Comparison of ENCODE assay signal across 15 mouse cellular contexts in genomic region chr4:136095490-136096105, GRCm38 (mm10). TPM values are rescaled to one million over a fixed set of nuclear protein-coding genes. Genes with fewer than 3 reads are reported as not detected.
DNase-seq lines count a peak whose midpoint lies in the region; ATAC-seq lines count a peak whose summit lies in the region.
"Had no signal": no experiment of that assay in that cellular context is flagged by ENCODE, and none has a peak within 500 bp of the region (broad histone marks: within the 10 kb centered on the region; RNA-seq: fewer than 3 reads in every experiment).

No protein-coding gene starts in this region.

- DNase-seq in kidney, postnatal 10 days = no peak
- DNase-seq in CD4-positive, CD25-positive, alpha-beta regulatory T cell, adult 2 months (ENCODE audit: low read depth, low spot score) = peak; percentile 78
- DNase-seq in right cerebral cortex, adult 18-20 months = no peak
- DNase-seq in frontal cortex, postnatal 36 days (ENCODE audit: low spot score in 2 of 2) = no peak
- no peak for DNase-seq in adrenal gland, adult 18-20 months (ENCODE audit: low spot score in 2 of 2)
- DNase-seq: adrenal gland, postnatal 25 days; lung, adult 2 months had no signal

- 74% methylated on average over 9 of the region's 9 CpGs for WGBS in kidney, embryonic 16.5 days
- 81% methylated on average over 9 of the region's 9 CpGs for WGBS in hindbrain, embryonic 16.5 days
- WGBS in stomach, embryonic 15.5 days = 73% methylated on average over 9 of the region's 9 CpGs

- H3K9me3 ChIP-seq in kidney, embryonic 16.5 days (ENCODE audit: low read length) = peaks cover 4% of the 10 kb centered on the region; the same call in 1 of the 2 replicates
- H3K9me3 ChIP-seq in hindbrain, embryonic 16.5 days (ENCODE audit: control insufficient read depth, low read length) = 0 out of 2 replicates have a peak, but pooled peaks cover 2% of the 10 kb centered on the region
- H3K9me3 ChIP-seq in stomach, embryonic 15.5 days = no peaks in the 10 kb centered on the region
- H3K9me3 ChIP-seq: embryonic facial prominence, embryonic 15.5 days; heart, embryonic 15.5 days had no signal

- ATAC-seq in kidney, embryonic 16.5 days (ENCODE audit: low FRiP score, low TSS enrichment) = 0 out of 2 replicates have a peak, but pooled peaks have one; percentile 35
- ATAC-seq in hindbrain, embryonic 16.5 days = no peak
- peak; percentile 22; the same call in 1 of the 2 replicates for ATAC-seq in stomach, embryonic 15.5 days (ENCODE audit: insufficient read depth, low FRiP score, low read depth)
- ATAC-seq: forebrain, embryonic 16.5 days; Patski had no signal

- H3K4me3 ChIP-seq in kidney, embryonic 16.5 days (ENCODE audit: low read length) = no peak overlapping the region
- no peak overlapping the region for H3K4me3 ChIP-seq in hindbrain, embryonic 16.5 days (ENCODE audit: low read length)
- no peak overlapping the region for H3K4me3 ChIP-seq in stomach, embryonic 15.5 days (replicated peaks)
- H3K4me3 ChIP-seq: embryonic facial prominence, embryonic 15.5 days; heart, embryonic 15.5 days had no signal

- H3K4me2 ChIP-seq in kidney, embryonic 16.5 days (replicated peaks; ENCODE audit: low read depth, low read length) = no peak overlapping the region
- no peak overlapping the region for H3K4me2 ChIP-seq in hindbrain, embryonic 16.5 days (ENCODE audit: low read length)
- H3K4me2 ChIP-seq in stomach, embryonic 15.5 days = no peak overlapping the region
- H3K4me2 ChIP-seq: embryonic facial prominence, embryonic 15.5 days; heart, embryonic 15.5 days had no signal

- H3K4me1 ChIP-seq in kidney, embryonic 16.5 days (ENCODE audit: insufficient read depth, low read length) = no peaks in the 10 kb centered on the region
- H3K4me1 ChIP-seq in hindbrain, embryonic 16.5 days (ENCODE audit: control insufficient read depth, insufficient read depth, low read depth, low read length) = no peaks in the 10 kb centered on the region; the same call in 1 of the 2 replicates
- H3K4me1 ChIP-seq in stomach, embryonic 15.5 days = no peaks in the 10 kb centered on the region

- no peak overlapping the region for H3K9ac ChIP-seq in kidney, embryonic 16.5 days (replicated peaks; ENCODE audit: low read length)
- H3K9ac ChIP-seq in hindbrain, embryonic 16.5 days (ENCODE audit: low read depth, low read length) = no peak overlapping the region
- H3K9ac ChIP-seq in stomach, embryonic 15.5 days = no peak overlapping the region
- H3K9ac ChIP-seq: embryonic facial prominence, embryonic 15.5 days; heart, embryonic 15.5 days had no signal

- no peaks in the 10 kb centered on the region for H3K36me3 ChIP-seq in kidney, embryonic 16.5 days (ENCODE audit: insufficient read depth, low read length)
- H3K36me3 ChIP-seq in hindbrain, embryonic 16.5 days (ENCODE audit: control insufficient read depth, insufficient read depth, low read length) = no peaks in the 10 kb centered on the region
- H3K36me3 ChIP-seq in stomach, embryonic 15.5 days = no peaks in the 10 kb centered on the region
- H3K36me3 ChIP-seq: embryonic facial prominence, embryonic 15.5 days; heart, embryonic 15.5 days had no signal

- H3K27me3 ChIP-seq in kidney, embryonic 16.5 days (ENCODE audit: insufficient read depth, low read length) = no peaks in the 10 kb centered on the region
- H3K27me3 ChIP-seq in hindbrain, embryonic 16.5 days (replicated peaks; ENCODE audit: control insufficient read depth, insufficient read depth, low read length) = no peaks in the 10 kb centered on the region
- H3K27me3 ChIP-seq in stomach, embryonic 15.5 days (replicated peaks) = no peaks in the 10 kb centered on the region
- H3K27me3 ChIP-seq: embryonic facial prominence, embryonic 15.5 days; heart, embryonic 15.5 days; Patski had no signal

- H3K27ac ChIP-seq in kidney, embryonic 16.5 days (ENCODE audit: low read length) = no peak overlapping the region
- H3K27ac ChIP-seq in hindbrain, embryonic 16.5 days (ENCODE audit: low read depth, low read length) = peak overlapping the region; percentile 54; the same call in 1 of the 2 replicates
- no peak overlapping the region for H3K27ac ChIP-seq in stomach, embryonic 15.5 days
- H3K27ac ChIP-seq: heart, embryonic 15.5 days had no signal

RNA-seq across cellular contexts. Expression of gene Rpl11, which starts 42.4 kb away (rescaled TPM):
- polyA plus RNA-seq in kidney, embryonic 16.5 days (2015; fragmentation: Nextera tagmentation; extraction: Ambion mirVana) = 372 and 438 TPM in 2 replicates
- polyA plus RNA-seq in hindbrain, embryonic 16.5 days (2015; fragmentation: Nextera tagmentation; extraction: Ambion mirVana) = 233 and 244 TPM in 2 replicates
- polyA plus RNA-seq in stomach, embryonic 15.5 days (2015; fragmentation: Nextera tagmentation; extraction: Ambion mirVana) = 336 and 456 TPM in 2 replicates
- 100 to 1,000 TPM; 560 to 640 TPM for total RNA-seq in adrenal gland, adult 18-20 months (2021)

RNA-seq across cellular contexts. Expression of gene Id3, which starts 47.7 kb away (rescaled TPM):
- 953 and 999 TPM in 2 replicates for polyA plus RNA-seq in kidney, embryonic 16.5 days (2015; fragmentation: Nextera tagmentation; extraction: Ambion mirVana)
- 214 and 226 TPM in 2 replicates for polyA plus RNA-seq in hindbrain, embryonic 16.5 days (2015; fragmentation: Nextera tagmentation; extraction: Ambion mirVana)
- polyA plus RNA-seq in stomach, embryonic 15.5 days (2015; fragmentation: Nextera tagmentation; extraction: Ambion mirVana) = 274 and 292 TPM in 2 replicates
- total RNA-seq in adrenal gland, adult 18-20 months (2021) = 10 to 100 TPM; 47.4 to 77.7 TPM
- total RNA-seq: common myeloid progenitor, adult 5-6 weeks had no signal
